Mouse (Mus musculus) CD4-positive helper T cell, adult 2 months (primary cell): ENCODE measurements around the gene Sdhb.

Source experiments
- DNase-seq: peaks from one replicate; pipeline ENCODE4 v3.0.0-alpha.2; 2012; ENCODE audit warnings: low read depth, missing footprints, low spot score

Sdhb gene

DNA sequence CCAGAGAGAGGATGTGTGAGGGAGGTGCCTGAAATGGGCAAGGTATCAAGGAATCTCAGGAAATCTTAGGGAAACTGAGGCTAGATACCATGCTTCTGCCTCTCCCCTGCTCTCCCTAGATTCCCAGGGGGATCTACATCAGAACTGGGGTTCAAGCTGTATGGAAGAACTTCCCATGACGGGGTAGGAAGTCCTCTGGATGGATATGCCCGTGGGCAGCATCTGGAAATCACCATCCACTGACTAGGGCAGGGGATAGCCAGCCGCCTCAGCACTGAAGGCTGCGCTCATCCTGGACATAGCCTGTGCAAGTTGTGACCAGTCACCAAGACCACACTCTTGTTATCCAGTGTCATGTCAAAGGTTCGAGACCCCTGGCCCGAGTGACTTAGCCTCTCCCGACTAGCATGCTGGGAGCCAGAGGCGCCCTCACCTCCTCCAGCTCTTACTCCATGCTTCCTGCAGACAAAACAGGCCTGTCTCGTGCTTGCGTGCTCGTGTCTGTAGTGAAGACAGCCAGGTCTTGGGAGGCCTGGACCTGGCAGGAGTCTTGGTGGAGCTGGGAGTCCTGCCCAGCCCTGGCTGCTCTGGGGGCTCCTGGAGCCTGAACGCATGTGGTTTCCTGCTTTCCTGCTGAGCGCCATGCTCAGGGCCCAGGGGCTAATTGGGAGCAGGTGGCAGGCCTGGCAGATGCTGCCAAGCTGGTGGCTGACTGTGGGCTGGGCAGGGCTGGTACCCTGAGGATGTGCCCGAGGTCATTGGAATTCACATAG is 50.7 kb downstream of the Sdhb start:
- no peak for DNase-seq

DNA sequence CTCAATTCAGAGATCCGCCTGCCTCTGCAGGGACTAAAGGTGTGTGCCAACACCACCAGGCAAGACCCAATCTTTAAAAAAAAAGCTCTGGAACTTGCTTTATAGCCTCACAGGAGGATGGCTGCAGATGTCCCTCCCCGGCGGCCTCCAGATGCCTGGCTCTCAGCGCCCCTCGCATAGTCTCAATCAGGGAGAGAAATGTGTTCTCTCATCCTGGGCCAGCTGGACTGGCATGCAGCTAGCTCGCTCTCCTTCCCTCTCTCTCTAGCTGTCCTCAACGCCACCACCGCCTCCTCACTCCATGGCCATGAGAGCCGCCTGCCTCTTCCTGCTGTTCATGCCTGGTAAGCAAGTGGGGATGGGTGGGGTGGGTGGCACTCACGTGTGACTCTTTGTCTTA is 51.6 kb downstream of the Sdhb start:
- DNase-seq: no peak

GRCm38 (mm10) chr4:141014114-141014513 is 53.1 kb downstream of the Sdhb start:
- no peak for DNase-seq

DNA sequence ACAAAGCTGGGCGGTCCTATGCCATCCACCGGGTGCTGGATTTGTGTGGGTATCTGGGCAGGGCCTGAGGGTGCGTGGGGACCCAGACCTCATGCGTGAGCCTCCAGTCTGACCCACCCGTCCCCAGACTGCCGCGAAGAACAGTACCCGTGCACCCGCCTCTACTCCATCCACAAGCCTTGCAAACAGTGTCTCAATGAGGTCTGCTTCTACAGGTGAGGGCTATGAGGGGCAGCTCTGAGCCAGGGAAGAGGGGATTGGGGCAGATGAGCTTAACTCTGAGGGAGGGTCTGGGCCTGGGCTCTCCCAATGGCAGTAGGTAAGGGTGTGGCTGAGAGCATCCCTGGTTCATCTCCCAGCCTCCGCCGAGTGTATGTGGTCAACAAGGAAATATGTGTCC is 53.9 kb downstream of the Sdhb start:
- DNase-seq: no peak

- no peak for DNase-seq
Measured at GRCm38 (mm10) chr4:141015356-141015755, 54.4 kb downstream of the Sdhb start.

GRCm38 (mm10) chr4:141016311-141016710 is 55.3 kb downstream of the Sdhb start:
- DNase-seq: no peak

- DNase-seq: no peak
Measured at GRCm38 (mm10) chr4:141017657-141018436, 56.8 kb downstream of the Sdhb start.

DNA sequence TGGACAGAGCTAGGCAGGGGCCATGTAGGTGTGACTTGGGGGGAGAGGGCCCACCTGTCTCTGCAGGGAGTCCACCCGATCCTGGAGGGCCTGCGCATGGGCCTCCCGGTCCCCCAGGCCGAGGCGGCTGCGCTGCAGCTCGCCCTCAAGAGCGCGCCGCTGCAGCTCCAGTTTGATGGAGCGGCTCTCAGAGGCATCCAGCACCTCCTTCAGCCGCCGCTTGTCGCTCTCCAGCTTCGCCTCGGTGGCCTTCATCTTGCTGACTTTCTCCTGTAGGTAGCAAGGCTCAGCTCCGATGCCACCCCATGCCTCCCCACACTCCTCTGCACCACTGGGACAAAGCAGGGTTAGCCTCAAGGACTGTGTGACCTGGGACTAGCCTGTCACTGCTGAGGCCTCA is 59.2 kb downstream of the Sdhb start:
- no peak for DNase-seq

- DNase-seq: no peak
Measured at GRCm38 (mm10) chr4:141020811-141021613, 60.0 kb downstream of the Sdhb start.

- no peak for DNase-seq
Measured at GRCm38 (mm10) chr4:141021614-141021929, 60.6 kb downstream of the Sdhb start.

DNA sequence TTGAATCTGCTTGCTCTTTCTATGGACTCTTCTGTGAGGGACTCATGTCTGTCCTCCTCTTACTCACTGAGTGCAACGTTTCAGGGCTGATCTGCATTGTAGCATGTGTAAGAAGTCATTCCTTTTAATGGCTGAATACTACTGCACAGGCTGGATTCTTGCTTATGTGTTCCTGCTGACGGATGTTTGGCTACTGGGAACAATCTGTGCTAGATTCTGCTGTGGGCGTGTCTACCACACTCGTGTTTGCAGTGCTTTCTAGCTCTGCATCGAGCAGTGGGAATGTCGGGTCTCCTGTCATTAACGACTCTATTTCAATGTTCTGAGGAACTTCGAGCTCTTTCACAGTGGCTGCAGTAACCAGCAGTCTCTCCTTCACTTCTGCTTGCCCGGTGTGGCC is 63.0 kb downstream of the Sdhb start:
- DNase-seq: no peak

GRCm38 (mm10) chr4:141024992-141025391 is 64.0 kb downstream of the Sdhb start:
- DNase-seq: no peak
